Mouse (Mus musculus): Measurements from ENCODE around the gene Cadps2. TPM values are rescaled to one million over a fixed set of nuclear protein-coding genes. Genes with fewer than 3 reads are reported as not detected.

Gene Cadps2
- total RNA-seq, 2 experiments from 2014 or later = 0.10 to 0.26 TPM

DNA sequence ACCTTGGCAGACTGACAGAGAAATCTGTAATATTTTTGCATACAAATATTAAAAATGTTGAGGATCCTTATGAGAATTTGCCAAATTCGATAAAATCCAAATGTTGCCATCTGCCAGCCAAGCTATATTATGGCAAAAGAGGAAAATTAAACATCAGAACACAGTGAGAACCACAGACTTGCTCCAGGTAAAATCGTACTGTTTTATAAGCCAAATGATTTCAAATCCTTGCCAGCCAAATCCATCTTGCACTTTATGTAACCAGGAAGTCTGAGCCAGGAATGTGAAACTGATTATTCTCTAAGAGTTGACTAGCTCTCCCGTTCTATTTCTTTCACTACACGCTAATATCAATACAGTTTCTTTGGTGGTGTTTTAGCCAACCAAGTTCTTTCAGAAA is 269.5 kb downstream of the Cadps2 start:
- no peak for DNase-seq
- intact Hi-C loops (cut with DNase I) = no loop called here

DNA sequence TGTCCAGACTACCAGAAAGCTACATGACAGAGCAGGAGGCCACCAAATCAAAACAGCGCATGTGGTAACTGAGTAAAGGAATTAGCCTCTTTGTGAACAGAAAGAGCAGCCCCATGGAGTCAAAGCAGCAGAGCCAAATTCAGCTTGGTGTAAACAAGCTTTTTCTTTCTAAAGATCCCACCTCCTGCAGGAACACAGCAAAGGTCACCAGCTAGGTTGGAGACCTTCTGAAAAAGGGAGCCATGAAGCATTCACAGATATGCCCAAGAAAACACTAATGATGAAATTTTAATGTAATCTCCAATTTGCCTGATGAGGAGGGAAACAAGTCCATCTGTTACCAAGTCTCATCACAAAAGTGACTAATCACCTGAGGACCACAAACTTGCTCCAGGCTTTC is 270.5 kb downstream of the Cadps2 start:
- intact Hi-C loops (cut with DNase I) = no loop called here
- DNase-seq = no peak

DNA sequence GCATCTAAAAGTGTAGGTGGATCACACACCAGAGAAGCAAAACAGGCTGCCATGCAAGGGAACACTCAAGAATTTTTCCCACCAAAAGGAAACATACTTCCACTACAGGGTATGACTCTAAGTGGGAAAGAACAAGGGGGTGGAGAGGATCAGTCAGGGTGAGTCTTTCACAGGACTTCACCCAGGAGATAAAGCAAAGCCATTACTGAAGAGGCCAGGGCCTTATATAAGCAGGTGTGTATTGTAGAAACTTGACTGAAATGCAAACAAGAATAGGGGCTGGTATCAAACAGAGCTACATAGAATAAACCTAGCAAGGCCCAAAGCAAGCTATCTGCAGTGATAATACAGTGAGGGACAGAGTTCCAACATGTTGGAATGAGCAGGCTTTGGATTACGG is 271.6 kb downstream of the Cadps2 start:
- intact Hi-C loops (cut with DNase I) = no loop called here
- DNase-seq = no peak

- no peak for DNase-seq
- intact Hi-C loops (cut with DNase I) = no loop called here
These were observed 289.3 kb downstream of the Cadps2 start for GRCm38 (mm10) chr6:23549874-23550273.

DNA sequence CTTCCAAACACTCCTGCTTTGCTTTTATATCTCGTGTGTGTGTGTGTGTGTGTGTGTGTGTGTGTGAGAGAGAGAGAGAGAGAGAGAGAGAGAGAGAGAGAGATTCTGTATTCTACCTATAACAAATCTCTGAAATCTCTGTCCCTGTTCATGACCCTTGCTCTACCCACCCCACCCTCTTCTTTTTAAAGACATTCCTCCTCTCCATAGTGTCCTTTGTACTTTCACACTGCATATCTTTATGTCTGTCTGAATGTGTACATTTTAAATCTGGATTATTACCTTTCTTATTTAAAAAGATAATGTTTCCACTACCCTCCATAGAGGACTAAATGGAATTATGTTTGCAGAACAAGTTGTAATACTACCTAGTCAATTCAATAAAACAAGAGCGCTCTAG is 315.5 kb downstream of the Cadps2 start:
- intact Hi-C loops (cut with DNase I) = no loop called here
- DNase-seq = no peak

GRCm38 (mm10) chr6:23522556-23522955 is 316.7 kb downstream of the Cadps2 start:
- no peak for DNase-seq
- intact Hi-C loops (cut with DNase I) = no loop called here

DNA sequence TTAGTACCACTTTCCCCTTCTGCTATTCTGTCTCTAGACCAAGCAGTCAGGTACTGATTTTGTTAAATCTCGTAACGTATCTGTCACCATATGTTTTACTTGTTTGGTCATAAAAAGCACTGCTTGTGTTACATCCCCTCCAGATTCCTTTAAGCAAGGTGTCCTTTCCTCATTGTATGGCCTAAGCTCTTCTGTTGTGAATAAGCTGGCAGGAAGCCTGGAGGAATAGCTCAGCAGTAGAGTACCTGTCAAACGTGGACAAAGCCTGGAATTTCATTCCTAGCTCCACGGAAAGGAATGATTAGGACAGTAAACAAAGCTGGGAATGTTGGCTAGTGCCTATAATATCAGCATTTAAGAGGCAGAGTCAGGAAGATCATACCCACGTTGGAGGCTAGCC is 340.6 kb downstream of the Cadps2 start:
- intact Hi-C loops (cut with DNase I) = no loop called here
- no peak for DNase-seq

- intact Hi-C loops (cut with DNase I) = no loop called here
- DNase-seq = no peak
These were observed 347.4 kb downstream of the Cadps2 start for GRCm38 (mm10) chr6:23491804-23492203.

DNA sequence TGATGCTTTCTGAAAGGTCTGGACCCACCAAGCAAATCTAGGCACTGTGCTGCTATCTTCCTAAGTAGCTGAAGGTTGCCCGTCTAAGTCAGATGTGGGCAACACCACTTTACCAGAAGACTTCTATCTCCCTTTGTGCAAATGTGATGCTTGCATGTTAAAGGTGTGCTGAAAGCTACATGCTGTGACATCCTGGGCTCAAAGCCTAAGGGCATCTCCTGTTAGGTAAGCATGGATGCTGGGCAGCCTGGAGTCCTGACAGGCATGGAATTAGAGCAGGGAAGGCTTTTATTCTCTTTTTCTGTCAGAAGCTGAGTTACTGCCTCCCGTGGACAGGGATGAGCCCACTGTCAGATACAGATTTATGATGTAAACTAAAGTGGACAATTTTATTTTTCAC is 348.8 kb downstream of the Cadps2 start:
- no peak for DNase-seq
- intact Hi-C loops (cut with DNase I) = no loop called here

DNA sequence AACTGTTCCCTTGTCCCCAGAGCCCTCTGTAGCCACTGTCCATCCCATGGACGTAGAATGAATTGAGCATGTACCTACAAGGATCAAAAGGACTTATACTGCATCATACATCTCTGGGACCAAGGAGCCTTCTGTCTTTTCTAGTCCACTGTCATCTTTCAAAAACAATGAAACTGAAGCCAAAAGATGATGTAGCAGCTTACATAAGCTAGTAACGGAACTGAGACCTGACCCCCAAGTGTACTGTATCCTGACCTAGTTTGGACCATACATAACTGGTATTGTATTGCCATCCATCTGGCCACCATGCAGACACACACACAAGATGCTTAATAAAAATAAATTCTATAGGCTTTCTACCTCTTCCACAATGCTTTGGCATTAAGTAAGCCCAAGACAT is 350.2 kb downstream of the Cadps2 start:
- intact Hi-C loops (cut with DNase I) = no loop called here

GRCm38 (mm10) chr6:23472686-23473085 is 366.5 kb downstream of the Cadps2 start:
- intact Hi-C loops (cut with DNase I) = no loop called here

More for the DNA sequence above, 350.2 kb downstream of the Cadps2 start:
- DNase-seq = no peak

GRCm38 (mm10) chr6:23471830-23472229 is 367.4 kb downstream of the Cadps2 start:
- intact Hi-C loops (cut with DNase I) = no loop called here
- no peak for DNase-seq

More at GRCm38 (mm10) chr6:23472686-23473085, 366.5 kb downstream of the Cadps2 start:
- DNase-seq = no peak

DNA sequence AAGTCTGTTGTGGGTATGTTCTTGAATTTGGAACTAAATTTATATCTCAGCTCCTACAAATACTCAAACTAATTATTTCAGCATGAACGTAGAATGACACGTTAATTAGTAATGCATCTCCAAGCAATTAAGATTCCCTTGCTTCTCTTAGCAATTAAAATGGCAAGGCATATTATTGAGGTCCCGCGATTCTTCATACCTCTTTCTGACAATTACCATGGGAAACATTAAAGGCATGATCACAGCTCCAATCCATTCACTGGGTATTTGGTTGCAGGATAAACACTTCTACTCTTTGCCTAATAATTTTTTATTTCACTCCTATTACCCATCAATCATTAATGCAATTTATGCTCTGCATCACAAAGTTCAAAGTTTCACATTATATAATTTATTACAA is 371.3 kb downstream of the Cadps2 start:
- intact Hi-C loops (cut with DNase I) = no loop called here
- no peak for DNase-seq

GRCm38 (mm10) chr6:23462600-23463280 is 376.5 kb downstream of the Cadps2 start:
- intact Hi-C loops (cut with DNase I) = no loop called here
- no peak for DNase-seq

DNA sequence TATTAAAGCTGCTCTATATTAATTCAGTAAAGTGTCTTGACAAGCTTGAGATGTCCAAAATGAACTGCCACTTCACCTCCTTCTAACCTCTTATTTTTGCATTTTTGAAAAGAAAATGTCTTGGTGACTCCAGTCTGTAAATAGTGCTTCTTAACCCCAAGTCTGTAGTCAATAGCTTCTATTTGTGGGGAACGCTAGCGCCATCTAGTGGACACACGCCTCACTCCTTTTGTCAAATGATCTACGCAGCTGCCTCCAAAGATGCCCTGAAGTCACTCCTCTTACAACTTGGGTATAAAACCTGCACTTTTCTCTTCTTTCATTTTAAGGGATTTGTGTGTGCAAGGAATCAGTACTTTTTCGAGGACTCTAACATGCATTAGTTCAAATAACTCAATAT is 381.5 kb downstream of the Cadps2 start:
- intact Hi-C loops (cut with DNase I) = loop anchor here (10.0 kb wide), 1 partner anchor 273 kb away; no protein-coding TSS in a partner anchor
- DNase-seq = peak in 1 of 2 experiments; percentile 11

DNA sequence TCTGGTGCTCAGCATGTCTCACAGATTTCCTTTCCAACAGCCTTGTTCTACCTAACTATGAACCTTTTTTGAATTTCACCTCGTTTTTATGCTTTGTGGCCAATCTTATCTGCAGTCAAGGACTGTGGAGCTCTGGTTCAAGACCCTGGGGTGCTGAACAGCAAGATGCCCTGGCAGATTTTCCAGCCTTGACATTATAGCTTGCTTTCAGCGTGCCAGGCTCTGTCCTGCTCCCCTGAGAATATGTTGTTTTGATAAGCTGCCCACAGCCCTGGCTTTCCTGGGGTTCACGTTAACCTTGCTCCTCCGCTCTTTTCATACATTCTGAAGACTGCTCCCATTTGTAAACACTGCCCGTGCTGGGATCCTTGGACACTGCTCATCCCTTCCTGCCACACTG is 385.3 kb downstream of the Cadps2 start:
- intact Hi-C loops (cut with DNase I) = loop anchor here (10.0 kb wide), 1 partner anchor 269 kb away; no protein-coding TSS in a partner anchor
- DNase-seq = no peak

DNA sequence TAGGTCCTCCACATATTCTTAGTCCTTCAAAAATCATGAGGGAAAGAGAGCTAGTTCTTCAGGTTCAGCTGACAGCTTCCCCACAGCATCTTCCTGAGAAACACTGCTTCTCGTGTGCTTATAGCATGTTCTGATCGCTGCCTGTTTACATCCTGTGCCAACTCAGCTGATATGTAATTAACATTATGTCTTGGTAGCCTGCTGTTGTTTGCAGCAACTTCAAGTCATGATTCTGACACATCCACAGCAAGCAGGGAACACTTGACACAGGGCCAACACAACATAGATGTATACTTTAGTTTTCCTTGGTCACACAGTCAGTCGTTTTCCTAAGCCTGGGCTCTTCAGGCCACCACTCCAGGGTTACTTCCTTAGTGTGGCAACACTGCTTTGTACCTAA is 399.3 kb downstream of the Cadps2 start:
- DNase-seq = no peak
- intact Hi-C loops (cut with DNase I) = no loop called here

GRCm38 (mm10) chr6:23410256-23411049 is 428.8 kb downstream of the Cadps2 start:
- intact Hi-C loops (cut with DNase I) = no loop called here

GRCm38 (mm10) chr6:23394131-23394530 is 445.1 kb downstream of the Cadps2 start:
- no peak for DNase-seq
- intact Hi-C loops (cut with DNase I) = no loop called here

More at GRCm38 (mm10) chr6:23410256-23411049, 428.8 kb downstream of the Cadps2 start:
- no peak for DNase-seq

GRCm38 (mm10) chr6:23392711-23393110 is 446.5 kb downstream of the Cadps2 start:
- intact Hi-C loops (cut with DNase I) = no loop called here
- DNase-seq = no peak

- intact Hi-C loops (cut with DNase I) = no loop called here
- no peak for DNase-seq
These were observed 452.5 kb downstream of the Cadps2 start for GRCm38 (mm10) chr6:23386711-23387110.

- intact Hi-C loops (cut with DNase I) = no loop called here
- no peak for DNase-seq
These were observed 456.2 kb downstream of the Cadps2 start for GRCm38 (mm10) chr6:23383004-23383347.

Data from gastrocnemius, postnatal 36 days (tissue).